Mouse (Mus musculus): ENCODE data around the gene Gm37240. TPM values are rescaled to one million over a fixed set of nuclear protein-coding genes. Genes with fewer than 3 reads are reported as not detected.

The Gm37240 gene
- total RNA-seq, 4 experiments from 2014 or later: 29.7 to 37.8 (median 36.6) TPM

DNA sequence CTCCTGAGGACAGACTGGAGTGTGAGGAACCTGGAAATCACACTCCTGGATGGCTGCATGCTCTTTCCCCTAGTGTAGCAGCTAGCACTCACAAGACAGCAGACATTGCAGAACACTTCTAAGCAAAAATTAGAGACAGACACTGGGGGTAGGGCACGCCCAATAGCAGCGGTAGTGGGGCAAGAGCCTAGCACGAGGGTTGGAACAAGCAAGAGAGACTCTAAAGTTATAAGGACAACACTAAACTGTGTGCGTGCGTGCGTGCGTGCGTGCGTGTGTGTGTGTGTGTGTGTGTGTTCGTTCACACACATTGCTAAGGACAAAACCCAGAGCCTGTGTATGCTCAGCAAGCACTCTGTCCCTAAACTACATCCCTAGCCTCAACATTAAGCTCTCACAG is 1386.8 kb downstream of the Gm37240 start:
- no peak for DNase-seq (ENCODE audit: low spot score in 2 of 2)

DNA sequence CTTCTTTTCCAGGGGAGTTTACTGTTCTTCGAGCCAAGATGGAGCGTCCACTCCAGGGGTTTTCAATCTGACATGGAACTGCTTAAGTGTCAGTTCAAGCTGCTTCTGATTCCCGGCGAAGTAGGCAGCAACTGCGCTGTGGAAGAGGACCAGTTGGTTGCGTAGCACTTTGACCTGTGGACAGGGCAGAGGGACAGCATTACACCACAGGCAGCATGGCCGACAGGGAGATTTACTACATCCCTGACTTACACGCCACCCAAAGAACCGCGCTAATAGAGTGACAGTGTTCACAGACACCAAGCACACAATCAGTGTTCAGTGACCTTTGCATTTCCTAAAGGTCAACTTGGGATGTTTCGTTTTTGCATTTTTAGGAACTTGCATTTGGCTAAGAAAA is 1389.6 kb downstream of the Gm37240 start:
- no peak for DNase-seq (ENCODE audit: low spot score in 2 of 2)

DNA sequence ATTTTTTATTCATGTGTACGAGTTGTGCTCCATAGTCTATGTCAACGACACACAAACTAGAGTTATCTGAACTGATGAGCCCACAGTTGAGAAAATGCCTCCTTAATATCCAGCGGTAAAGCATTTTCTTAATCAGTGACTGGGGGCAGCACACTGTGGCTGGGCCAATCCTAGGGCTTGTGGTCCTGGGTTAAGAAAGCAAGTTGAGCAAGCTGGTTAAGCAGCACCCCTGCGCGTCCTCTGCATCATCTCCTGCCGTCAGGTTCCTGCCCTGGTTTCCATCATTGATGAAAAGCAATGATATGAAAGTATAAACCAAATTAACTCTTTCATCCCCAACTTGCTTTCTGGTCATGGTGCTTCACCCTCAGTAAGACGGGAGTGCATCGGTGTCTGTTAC is 1394.7 kb downstream of the Gm37240 start:
- DNase-seq (ENCODE audit: low spot score in 2 of 2): no peak

DNA sequence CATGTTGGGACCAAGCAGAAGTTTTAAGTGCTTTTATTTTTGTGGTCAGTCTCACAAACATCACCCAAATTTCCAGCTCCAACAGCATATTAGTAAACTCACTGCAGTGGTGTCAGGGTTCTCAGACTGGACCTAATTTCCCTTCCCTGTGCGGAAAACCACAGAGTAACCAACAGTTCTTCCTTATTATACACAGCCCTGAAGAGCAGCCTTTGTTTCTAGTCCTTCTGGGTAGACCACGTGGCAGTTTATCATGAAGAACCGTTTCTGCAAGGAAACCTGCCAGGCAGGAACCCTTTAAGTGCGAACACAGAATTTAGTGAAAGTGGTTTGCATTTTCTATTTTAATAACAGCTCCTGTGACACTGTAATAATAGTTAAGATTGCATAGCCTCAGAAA is 1395.2 kb downstream of the Gm37240 start:
- no peak for DNase-seq (ENCODE audit: low spot score in 2 of 2)

DNA sequence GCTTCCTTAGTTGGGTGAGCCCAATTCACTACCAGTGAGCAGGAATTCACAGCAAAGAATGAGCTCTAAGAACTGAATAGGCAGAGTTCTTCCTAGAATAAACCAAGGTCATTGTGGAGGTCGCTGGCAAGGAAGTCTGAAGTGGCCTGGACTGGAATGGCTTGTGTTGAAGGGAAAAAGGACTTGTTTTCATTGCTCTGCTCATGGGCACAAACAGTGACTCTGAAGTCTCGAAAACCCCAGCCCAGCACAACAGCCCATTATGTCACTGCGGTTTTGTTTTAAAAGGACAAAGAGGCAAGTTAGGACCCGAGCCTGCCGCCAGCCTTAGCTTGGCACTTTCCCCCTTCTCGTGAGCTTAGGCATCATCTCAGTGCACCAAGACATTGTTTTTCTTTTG is 1398.6 kb downstream of the Gm37240 start:
- DNase-seq (ENCODE audit: low spot score in 2 of 2): no peak

DNA sequence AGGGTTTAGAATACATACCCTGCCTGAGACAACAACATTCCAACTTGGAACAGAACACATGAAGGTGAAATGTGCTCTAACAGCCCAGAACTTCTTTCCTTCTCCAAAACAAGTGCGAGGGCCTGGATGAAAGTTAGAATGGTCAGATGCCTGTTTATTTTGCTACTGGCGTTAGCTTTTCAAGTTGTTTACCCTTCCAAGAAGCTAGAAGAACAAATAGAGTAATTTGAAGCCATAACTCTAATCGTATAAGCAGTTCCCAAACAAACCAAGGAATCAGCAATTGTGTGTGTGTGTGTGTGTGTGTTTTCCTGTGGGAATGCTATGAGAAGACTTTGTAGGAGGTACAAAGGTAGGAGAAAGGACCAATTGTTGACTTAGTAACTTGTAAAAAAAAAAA is 1402.4 kb downstream of the Gm37240 start:
- DNase-seq (ENCODE audit: low spot score in 2 of 2): no peak

DNA sequence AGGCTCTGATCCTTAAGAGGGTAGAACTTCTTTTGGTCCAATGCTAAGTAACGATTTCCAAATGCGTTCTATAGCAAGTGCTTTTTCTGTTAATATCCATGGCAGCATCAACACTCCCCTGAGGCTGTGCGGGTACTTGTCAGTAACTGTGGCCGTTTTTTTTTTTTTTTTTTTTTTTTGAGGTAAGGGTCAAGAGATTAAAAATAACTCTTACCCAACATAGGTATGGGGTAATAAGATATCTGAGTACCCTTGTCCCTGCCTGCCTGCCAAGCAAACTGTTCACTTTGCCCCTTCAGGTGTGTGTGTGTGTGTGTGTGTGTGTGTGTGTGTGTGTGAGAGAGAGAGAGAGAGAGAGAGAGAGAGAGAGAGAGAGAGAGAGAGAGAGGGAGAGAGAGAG is 1403.0 kb downstream of the Gm37240 start:
- no peak for DNase-seq (ENCODE audit: low spot score in 2 of 2)

DNA sequence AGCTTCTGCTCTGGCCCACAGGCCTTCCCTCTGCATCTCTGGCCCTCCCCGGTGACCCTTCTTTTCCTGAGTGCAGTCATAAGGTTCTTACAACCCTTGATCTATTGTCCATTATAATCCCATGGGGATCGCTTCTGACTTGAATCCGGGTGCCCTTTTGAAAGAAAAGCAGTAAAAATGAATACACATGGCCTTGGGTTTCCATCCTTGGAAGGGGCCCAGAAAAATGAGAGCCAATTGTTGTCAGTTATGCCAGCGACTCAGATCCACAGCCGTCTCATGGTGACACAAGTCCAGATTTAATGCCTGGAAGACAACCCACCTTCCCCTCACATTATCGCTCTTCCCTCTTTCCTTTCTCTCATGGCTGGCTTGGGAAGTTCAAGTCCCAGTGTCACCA is 1405.2 kb downstream of the Gm37240 start:
- no peak for DNase-seq (ENCODE audit: low spot score in 2 of 2)

DNA sequence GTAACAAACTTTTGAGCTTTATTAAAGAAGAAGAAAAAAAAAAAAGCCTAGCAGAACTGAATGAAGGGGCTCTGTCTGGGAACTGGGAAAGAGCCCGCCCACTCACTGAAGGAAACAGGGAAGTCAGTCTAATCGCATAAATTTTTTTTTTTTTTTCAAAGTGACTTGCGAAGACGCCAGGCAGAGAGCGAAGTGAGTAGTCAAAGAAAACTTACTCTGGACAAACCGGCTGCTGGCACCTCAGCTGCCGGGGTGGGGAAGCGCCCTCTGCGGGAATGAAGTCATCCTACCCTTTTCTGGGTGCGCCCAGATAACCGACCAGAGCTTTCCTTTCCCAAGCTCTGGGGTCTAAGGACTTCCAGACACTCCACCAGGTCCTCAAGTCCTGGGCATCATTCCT is 1406.2 kb downstream of the Gm37240 start:
- DNase-seq (ENCODE audit: low spot score in 2 of 2): no peak

DNA sequence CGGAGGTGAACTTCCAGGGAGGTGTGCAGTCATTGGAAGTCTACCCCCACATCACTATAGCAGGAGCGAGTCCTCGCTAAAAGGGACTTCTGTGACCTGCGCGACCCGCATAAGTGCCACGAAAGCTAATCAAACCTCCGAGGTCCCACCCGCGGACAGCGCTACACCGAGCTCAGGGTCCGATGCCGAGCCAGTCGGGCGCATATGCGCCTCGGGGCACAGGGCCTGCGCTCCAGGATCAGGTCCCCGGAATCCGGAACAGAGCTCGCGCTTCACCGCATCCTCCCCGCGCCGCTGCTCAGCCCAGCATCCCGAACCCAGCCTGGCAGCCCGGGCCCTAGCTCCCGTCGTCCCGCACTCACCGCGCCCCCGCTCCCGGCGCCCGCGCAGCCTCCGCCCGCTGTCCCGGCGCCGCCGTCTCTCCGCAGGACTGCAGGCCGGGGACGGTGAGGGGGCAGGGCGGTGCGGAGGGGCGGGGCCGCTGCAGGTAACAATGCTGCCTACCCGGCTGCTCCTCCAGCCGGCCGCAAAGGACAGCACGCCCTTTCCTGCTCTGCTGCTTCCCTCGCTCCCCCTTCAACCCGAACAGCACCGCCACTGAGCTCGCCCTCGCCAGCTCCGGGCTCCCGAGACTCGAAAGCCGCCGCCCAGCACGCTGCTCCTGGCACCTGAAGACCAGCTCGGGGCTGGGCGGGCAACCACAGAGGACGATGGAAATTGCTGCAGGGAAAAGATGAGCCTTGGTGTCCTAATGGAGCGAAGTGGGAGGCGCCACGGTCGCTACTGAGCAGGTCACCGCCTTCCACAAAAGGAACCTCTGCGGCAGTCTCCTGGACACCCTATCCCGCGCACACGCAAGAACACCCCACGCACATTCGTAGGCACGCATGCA is 1407.1 kb downstream of the Gm37240 start, which contains the start of gene Fhdc1:
TSS of gene Fhdc1 (minus strand) at position 424 of the 892 bp plus-strand sequence.
- no peak for DNase-seq (ENCODE audit: low spot score in 2 of 2)

DNA sequence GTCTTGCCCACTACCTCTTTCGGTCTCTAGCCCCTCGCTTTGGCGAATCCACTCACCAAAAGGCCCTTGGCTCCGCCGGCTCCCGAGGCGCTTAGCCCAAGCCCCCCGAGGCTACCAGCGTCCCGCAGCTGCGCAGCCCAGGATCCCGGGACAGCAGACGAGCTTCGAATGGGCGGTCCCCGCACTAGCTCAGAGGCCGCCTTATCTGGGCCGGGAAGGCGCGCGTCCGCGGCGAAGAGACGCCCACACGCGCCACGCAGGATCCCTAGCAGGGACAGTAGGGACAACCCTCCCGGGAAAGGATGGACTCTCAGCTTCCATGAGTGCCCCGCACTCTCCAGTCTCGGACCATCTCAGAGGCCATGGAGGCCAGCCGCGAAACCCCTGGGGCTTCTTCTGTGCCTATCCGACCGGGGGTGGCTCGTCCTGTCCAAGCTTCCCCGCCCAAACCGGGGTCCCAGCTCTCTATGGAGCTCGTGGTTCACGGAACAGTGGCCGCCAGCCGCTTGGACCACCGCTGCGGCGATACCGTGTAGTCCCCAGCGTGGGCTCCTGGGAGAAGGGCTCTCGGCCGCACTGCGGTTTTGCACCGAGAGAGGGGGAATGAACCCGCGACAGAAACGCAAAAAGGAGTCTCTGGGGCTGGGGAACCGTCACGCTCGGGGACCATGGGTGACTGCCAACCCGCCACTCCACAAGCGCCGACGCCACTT is 1407.9 kb downstream of the Gm37240 start:
- DNase-seq (ENCODE audit: low spot score in 2 of 2): peak in 1 of 2 experiments; percentile 11

DNA sequence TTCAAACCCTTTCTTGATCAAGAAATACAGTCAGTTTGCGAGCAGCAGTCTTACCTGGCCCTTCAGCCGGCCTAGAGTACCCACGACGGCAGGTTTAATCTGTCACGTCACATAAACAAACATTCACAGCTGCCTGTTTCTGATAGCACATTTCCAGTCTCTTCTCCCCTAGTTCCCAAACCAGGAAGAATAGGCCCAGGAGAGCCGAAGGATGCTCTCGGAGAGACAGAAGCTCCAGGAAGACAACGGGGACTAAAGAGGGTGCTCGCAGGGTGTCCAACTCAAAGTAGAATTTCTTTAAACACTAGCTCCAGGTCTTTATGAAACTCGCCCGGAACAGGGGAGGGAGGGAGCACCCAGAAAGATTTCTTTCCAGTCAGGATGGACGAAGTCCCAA is 1408.4 kb downstream of the Gm37240 start:
- no peak for DNase-seq (ENCODE audit: low spot score in 2 of 2)

DNA sequence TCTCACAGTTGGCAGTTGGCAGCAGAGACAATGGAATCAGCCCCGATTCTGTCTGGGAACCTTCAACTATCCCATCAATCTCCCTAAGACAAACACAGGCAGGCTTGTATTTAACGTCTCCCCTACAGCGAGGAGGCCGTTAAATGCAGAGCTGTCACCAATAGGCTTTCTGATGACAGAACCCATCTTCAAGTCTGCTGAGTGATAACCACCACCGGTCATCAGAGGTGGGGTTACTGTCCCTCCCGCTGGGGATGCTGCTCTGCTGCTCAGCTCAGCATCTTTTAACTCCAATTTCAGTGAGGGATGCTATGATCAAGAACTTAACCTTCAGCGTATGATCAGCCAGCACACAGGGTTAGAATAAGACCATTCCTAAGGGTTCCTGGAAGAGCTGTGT is 1409.1 kb downstream of the Gm37240 start:
- no peak for DNase-seq (ENCODE audit: low spot score in 2 of 2)

DNA sequence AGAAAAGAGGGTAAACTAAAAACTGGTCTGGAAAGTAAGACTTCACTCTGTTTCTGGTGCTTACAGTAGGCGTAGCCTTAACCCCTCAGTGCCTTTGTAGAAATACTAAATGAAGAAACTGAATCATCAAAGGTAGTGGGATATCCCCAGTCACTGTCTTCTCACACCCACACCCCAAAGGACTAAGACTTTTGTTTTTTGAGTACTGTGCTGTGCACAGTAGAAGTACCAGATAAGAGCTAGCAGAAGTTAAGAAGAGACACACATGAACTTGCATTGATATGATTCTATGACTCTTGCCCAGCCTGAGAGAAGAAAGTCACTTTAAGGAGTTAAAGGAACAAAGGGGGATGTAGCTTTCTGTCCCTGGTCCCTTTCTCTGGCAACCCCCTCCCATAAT is 1409.8 kb downstream of the Gm37240 start:
- no peak for DNase-seq (ENCODE audit: low spot score in 2 of 2)

DNA sequence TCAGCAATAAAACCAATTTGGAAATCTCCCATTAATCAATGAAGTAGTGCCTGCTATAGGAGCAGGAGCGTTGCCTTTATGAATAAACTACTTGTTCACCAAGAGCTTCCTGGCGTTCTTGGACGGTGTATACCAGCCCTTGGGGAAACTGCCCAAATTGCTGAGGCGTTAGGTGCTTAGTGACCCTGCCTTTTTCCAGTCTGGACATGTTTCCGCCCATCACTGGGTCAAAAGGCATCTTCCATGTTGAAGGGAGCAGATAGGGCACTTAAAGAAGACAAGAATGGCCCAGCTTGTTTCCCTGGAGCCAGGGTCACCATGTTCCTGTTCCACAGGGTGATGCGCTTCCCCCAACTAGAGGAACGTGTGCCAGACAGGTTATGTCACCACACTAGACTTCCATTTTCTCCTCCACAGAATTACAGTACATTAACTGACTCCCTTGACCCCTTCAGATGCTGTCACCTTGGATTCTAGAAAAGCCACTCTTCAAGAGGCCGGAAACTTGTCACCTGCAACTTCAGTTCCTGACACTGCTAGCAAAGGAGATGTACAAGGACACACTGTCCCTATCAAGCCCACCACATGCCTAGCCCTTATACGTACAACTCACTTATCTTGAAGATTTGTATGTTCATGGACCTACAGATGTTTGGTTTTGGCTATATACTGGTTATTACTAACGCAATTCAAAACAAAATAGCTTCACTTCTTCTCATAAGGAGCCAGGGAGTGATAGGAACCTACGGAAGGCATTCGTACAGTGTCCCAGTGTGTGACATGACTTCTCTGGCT is 1412.1 kb downstream of the Gm37240 start:
- no peak for DNase-seq (ENCODE audit: low spot score in 2 of 2)

DNA sequence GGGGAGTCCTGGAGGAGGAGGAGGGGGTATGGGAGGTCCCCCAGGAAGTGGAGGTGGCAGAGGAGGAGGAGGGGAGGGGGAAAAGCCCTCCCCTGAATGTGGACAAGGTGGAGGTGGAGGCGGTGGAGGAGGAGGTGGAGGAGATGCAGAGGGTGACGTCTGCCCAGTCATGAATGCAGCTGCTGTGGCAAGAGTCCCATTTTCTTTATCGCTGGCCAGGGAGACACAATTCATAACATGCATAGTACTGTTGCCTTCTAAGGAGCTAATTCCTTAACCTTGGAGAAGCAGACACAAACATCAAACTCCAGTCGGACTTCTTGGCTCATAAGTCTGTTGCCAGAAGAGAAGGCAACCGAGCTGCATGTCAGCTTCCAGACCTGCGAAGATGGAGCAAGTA is 1412.9 kb downstream of the Gm37240 start:
- no peak for DNase-seq (ENCODE audit: low spot score in 2 of 2)

DNA sequence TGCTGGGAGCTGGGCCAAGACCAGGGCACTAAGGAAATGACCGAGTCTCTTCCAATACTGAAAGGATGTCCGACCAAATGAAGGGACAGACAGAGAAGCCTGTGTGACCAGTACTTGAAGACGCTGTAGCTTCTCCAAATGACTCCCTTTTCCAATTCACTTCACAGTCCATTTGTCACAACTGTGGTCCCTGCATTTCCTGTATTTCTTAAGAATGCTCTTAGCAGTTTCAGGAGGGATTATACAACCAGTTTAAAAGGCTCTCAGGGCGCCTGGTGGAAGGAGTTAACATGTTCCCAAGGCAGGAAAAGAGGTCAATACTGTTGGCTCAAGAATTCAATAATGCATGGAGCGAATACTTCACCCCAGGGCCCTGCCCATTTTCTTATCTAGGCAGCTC is 1414.4 kb downstream of the Gm37240 start:
- no peak for DNase-seq (ENCODE audit: low spot score in 2 of 2)

DNA sequence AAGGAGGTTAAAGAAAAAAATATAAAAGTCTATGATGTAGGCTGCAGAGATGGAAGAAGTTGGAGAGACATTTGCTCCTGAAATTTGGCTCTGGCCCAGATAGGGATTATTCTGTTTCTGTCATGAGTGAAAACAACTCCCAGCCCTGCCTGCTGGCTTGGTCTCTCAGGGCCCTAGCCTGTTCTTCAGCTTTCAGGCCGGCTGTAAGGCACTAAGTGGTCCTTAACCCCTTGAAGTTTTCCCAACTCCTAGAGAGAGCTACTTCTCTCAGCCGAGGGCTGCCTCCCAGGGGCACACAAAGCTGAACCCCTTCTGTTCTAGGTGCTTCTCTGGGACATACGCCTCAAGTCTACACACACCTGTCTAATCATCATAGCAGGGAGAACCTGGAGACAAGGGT is 1414.8 kb downstream of the Gm37240 start:
- no peak for DNase-seq (ENCODE audit: low spot score in 2 of 2)

DNA sequence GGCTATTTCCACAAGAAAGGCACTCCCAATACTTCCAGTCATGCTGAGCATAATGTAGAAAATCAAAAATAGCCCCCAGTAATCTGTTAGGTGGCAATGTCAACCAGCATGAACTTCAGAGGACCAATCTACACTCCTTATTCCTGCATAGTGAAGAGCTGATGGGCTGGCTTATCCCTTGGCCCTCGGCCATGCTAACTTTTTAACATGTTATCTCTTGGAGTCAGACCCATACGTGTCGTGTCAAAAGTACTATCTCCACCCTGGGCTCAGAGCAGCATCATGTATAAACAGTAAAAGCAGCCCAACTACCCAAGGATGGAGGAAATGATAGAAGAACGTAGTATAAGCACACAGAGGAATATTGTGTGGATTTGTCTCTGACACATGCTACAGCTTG is 1416.2 kb downstream of the Gm37240 start:
- DNase-seq (ENCODE audit: low spot score in 2 of 2): no peak

DNA sequence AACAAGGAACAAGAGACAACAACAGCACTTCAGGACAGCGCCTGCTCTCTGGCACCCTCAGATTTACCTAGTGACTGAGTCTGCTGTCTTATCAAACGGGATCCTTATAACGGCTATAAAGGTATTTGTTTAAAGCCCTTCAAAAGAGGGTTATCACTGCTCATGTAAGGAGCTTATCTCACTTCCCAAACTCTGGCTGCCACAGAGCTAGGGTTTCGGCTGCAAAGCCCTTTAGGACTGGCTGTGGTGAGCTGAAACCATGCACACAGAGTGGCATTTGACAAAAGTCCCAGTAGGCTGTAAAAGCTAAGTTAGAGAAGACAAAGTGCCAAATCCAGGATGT is 1419.2 kb downstream of the Gm37240 start:
- DNase-seq (ENCODE audit: low spot score in 2 of 2): no peak

DNA sequence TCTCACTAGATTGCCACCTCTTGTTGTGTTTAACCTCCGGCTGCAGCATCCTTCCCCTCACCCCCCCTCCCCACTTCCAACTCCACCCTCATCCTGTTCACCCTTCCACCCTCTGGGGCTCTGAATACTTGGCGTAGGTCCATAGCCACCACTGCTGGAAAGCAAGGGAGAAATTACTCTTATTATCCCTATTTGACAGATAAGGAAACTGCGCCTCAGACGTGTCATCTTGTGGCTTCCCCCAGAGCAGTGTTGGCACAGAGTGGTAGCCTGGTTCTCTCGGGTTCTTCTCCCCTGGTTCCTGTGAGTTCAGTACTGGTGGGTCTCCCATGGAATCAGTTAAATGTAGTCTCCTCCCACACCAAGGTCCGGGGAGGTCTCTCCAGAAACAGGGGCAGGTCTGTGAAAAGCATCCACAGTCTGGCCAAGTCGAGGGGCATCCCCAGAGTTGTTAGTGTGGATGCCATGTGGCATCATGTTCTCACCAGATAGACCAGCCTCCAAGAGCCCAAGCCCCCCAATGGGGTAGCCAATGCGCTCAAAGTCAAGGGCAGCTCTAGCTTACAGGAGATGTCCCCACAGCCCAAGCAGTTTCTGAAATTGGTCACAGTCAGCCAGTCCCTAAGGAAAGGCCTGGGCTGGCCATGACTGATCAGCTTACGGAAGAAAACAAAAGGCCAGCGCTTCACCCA is 1419.8 kb downstream of the Gm37240 start:
- no peak for DNase-seq (ENCODE audit: low spot score in 2 of 2)
